Mouse (Mus musculus) adipocyte (in vitro differentiated cells): ENCODE data around the gene Acbd4.
A peak's percentile ranks its signal among the peaks of the same experiment; 100 is the strongest.

Experiments used
- DNase-seq: peaks from one replicate; pipeline ENCODE4 v3.0.0-alpha.2; 2016; ENCODE audit warnings: low spot score

The Acbd4 gene

GRCm38 (mm10) chr11:103101481-103101865 lies at the start of gene Acbd4, which contains the start of gene Plcd3:
TSS of gene Acbd4 (plus strand) at chr11:103101682.
TSS of gene Plcd3 (minus strand) at chr11:103101658.
- peak; percentile 87 for DNase-seq

- no peak for DNase-seq
Observed at GRCm38 (mm10) chr11:103052078-103052477, 49.4 kb upstream of the Acbd4 start.

GRCm38 (mm10) chr11:103053191-103054076 lies 48.0 kb upstream of the Acbd4 start:
- DNase-seq: no peak

- peak; percentile 90 for DNase-seq
Observed at GRCm38 (mm10) chr11:103054798-103055197, 46.7 kb upstream of the Acbd4 start.

GRCm38 (mm10) chr11:103056636-103057035 lies 44.8 kb upstream of the Acbd4 start:
- DNase-seq: peak; percentile 78

- DNase-seq: peak; percentile 93
Observed at GRCm38 (mm10) chr11:103058499-103059085, 42.9 kb upstream of the Acbd4 start.

GRCm38 (mm10) chr11:103066191-103067050 lies 35.1 kb upstream of the Acbd4 start:
- DNase-seq: no peak

- no peak for DNase-seq
Observed at GRCm38 (mm10) chr11:103067051-103067361, 34.5 kb upstream of the Acbd4 start.

GRCm38 (mm10) chr11:103067457-103068001 lies 34.0 kb upstream of the Acbd4 start:
- DNase-seq: peak; percentile 88

- no peak for DNase-seq
Observed at GRCm38 (mm10) chr11:103068272-103068671, 33.2 kb upstream of the Acbd4 start.

- no peak for DNase-seq
Observed at GRCm38 (mm10) chr11:103068884-103069283, 32.6 kb upstream of the Acbd4 start.

- DNase-seq: no peak
Observed at GRCm38 (mm10) chr11:103069731-103070130, 31.8 kb upstream of the Acbd4 start.

- DNase-seq: no peak
Observed at GRCm38 (mm10) chr11:103070322-103070880, 31.1 kb upstream of the Acbd4 start.

GRCm38 (mm10) chr11:103073671-103074070 lies 27.8 kb upstream of the Acbd4 start:
- no peak for DNase-seq

- no peak for DNase-seq
Observed at GRCm38 (mm10) chr11:103074121-103074650, 27.3 kb upstream of the Acbd4 start.

GRCm38 (mm10) chr11:103074796-103075323 lies 26.6 kb upstream of the Acbd4 start:
- DNase-seq: no peak

- DNase-seq: no peak
Observed at GRCm38 (mm10) chr11:103076010-103076409, 25.5 kb upstream of the Acbd4 start.

- no peak for DNase-seq
Observed at GRCm38 (mm10) chr11:103076581-103076980, 24.9 kb upstream of the Acbd4 start.

GRCm38 (mm10) chr11:103078131-103078530 lies 23.4 kb upstream of the Acbd4 start:
- DNase-seq: no peak

- no peak for DNase-seq
Observed at GRCm38 (mm10) chr11:103080323-103081091, 21.0 kb upstream of the Acbd4 start.

GRCm38 (mm10) chr11:103081631-103082030 lies 19.9 kb upstream of the Acbd4 start:
- DNase-seq: no peak
